Mouse (Mus musculus): ENCODE data around the gene Fcgr3. TPM values are rescaled to one million over a fixed set of nuclear protein-coding genes. Genes with fewer than 3 reads are reported as not detected.

The Fcgr3 gene
- polyA plus RNA-seq, 1 experiment from 2014 or later: 9.7 TPM

DNA sequence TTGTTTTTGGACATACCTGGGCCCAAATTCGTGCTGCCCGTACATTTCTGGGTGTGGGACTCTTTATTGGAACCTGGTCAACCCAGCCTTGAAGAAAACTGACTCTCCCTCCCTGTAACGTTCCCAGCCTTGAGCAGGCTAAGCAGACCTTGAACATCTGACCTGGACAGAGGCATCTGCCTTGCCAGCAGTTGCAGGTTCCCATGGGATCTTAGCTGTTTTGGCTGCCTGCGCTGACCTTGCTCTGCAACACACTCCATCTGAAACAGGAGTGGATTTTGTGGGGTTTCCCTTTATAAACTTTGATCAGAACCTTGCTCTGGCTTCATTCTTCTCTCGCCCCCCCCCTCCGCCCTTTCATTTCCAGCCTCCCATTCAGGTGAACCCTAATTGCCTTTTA lies 40.5 kb upstream of the Fcgr3 start:
- WGBS: 75% methylated on average over 6 of the region's 6 CpGs
- Histone ChIP-seq H3K4me1 (ENCODE audit: control insufficient read depth in 2 of 2, insufficient read depth in 2 of 2, low read length in 2 of 2) (peaks cover 0 to 5% of the 10 kb centered on the region in 2 experiments; a peak in 2 of 4 replicates), H3K9ac (ENCODE audit: low read length) (no peak overlapping the region), H3K4me3 (ENCODE audit: control insufficient read depth in 1 of 2, insufficient read depth in 1 of 2, low read depth in 1 of 2, low read length in 2 of 2) (no peak overlapping the region), H3K27me3 (ENCODE audit: control insufficient read depth, insufficient read depth, low read length) (no peaks in the 10 kb centered on the region), H3K36me3 (ENCODE audit: control insufficient read depth, insufficient read depth, low read length) (no peaks in the 10 kb centered on the region), H3K9me3 (ENCODE audit: control insufficient read depth, low read length) (no peaks in the 10 kb centered on the region), H3K27ac (replicated peaks in 1 of 2; ENCODE audit: control insufficient read depth in 1 of 2, insufficient read depth in 1 of 2, low read depth in 2 of 2, low read length in 2 of 2) (no peak overlapping the region), H3K4me2 (ENCODE audit: low read length) (no peak overlapping the region)
- no peak for ATAC-seq (ENCODE audit: insufficient number of reproducible peaks, insufficient read depth, low FRiP score, low read depth)

DNA sequence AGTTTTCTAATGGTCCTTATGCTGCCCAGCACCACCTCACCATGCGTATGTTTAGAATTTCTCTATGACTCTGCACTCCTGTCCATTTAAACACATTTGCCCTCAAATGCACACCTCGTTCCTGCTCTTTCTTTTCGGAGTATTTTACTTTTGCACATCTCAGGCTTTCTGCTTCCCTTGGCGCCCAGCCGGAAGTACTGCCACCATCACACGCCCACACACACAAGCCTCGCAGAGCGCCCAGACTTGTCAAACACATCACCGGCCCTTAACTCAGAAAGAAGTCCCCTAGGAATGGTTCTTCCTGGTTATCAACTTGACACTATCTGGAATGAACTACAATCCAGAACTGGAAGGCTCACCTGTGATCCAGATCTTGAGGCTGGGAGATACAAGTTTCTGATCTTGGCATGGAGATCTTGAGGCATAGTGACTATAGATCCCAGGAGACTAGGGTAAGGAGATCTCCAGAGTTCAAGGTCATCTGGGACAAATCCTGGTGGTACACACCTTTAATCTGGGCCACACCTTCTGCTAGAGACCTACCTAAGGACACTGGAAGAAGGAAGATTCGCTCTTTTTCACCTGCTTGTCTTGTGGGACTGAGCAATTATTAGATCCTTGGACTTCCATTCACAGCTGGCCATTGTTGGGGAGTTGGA lies 38.6 kb upstream of the Fcgr3 start:
- ATAC-seq (ENCODE audit: insufficient number of reproducible peaks, insufficient read depth, low FRiP score, low read depth): no peak
- Histone ChIP-seq H3K27me3 (ENCODE audit: control insufficient read depth, insufficient read depth, low read length) (no peaks in the 10 kb centered on the region), H3K9me3 (ENCODE audit: control insufficient read depth, low read length) (no peaks in the 10 kb centered on the region), H3K27ac (replicated peaks in 1 of 2; ENCODE audit: control insufficient read depth in 1 of 2, insufficient read depth in 1 of 2, low read depth in 2 of 2, low read length in 2 of 2) (peak overlapping the region in 1 of 2 experiments; percentile 12; a peak in 1 of 4 replicates), H3K4me1 (ENCODE audit: control insufficient read depth in 2 of 2, insufficient read depth in 2 of 2, low read length in 2 of 2) (peaks cover 0 to 4% of the 10 kb centered on the region in 2 experiments; a peak in 1 of 4 replicates), H3K9ac (ENCODE audit: low read length) (peak overlapping the region; percentile 28; the same call in 1 of the 2 replicates), H3K4me3 (ENCODE audit: control insufficient read depth in 1 of 2, insufficient read depth in 1 of 2, low read depth in 1 of 2, low read length in 2 of 2) (peak overlapping the region; percentile 40 to 73), H3K36me3 (ENCODE audit: control insufficient read depth, insufficient read depth, low read length) (no peaks in the 10 kb centered on the region), H3K4me2 (ENCODE audit: low read length) (peak overlapping the region; percentile 74)
- WGBS: 12% methylated on average over 10 of the region's 10 CpGs

DNA sequence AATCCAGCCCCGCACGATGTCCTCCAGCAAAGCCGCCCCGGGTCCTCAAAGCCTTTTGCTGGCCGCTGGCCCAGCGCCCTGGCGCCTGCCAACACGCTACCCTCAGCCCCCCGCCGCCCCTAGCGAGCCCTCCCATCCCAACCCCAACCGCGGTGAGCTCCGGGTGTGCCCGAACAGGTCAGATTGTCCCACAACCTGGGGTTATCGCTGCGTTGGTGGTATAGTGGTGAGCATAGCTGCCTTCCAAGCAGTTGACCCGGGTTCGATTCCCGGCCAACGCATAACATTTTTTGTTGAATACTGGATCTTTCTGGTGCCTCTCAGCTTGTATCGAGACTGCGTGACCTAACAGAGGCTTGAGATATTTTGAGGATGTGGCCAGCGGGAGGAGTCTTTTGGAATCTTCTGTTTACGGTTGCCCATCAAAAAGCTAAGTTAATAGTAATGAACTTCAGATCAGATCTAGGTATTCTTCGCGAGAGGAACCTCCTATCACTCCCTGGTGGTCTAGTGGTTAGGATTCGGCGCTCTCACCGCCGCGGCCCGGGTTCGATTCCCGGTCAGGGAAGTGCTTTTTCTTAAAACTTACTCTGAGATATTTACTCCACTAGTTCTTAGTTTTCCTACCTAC lies 37.9 kb upstream of the Fcgr3 start:
- peak overlapping the region in 1 of 2 experiments; percentile 75; a peak in 3 of 4 replicates for H3K27ac ChIP-seq (replicated peaks in 1 of 2; ENCODE audit: control insufficient read depth in 1 of 2, insufficient read depth in 1 of 2, low read depth in 2 of 2, low read length in 2 of 2)
- peaks cover 0 to 4% of the 10 kb centered on the region in 2 experiments; a peak in 1 of 4 replicates for H3K4me1 ChIP-seq (ENCODE audit: control insufficient read depth in 2 of 2, insufficient read depth in 2 of 2, low read length in 2 of 2)

DNA sequence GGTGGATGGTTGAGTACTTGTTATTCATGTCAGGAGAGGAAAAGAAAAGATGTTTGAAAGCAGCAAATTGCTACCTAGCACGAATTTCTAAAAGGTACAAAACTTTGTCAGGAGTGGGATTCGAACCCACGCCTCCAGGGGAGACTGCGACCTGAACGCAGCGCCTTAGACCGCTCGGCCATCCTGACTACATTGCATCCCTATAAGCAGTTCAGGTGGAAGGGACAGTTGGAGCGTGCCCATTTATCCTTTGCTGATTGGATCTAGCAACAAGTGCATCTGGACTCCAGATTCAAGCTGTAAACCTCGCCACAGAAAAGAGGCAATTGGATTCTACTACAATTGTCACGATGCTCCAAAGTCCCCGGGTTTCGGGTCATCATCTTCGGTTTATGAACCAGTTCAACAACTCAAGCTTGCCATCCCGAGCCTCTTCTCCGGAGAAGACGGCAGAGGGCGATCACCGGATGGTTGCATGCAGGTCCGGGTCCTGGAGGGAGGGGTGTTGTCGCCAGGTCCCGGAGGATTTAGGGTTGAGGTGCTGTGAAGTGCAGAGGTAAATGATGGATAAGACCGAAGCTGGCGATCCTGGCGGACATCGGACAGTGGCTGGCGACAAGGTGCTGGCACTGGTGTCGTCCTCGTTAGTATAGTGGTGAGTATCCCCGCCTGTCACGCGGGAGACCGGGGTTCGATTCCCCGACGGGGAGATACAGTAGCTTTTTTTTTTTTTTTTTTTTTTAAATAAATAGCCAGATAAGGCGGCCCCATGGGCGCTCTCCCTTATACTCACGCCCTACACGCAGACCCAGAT lies 37.2 kb upstream of the Fcgr3 start:
- under 1% methylated on average over 40 of the region's 40 CpGs for WGBS
- peak overlapping the region; percentile 77 for H3K9ac ChIP-seq (ENCODE audit: low read length)

More for the DNA sequence above, 37.9 kb upstream of the Fcgr3 start:
- WGBS: under 1% methylated on average over 35 of the region's 35 CpGs
- Histone ChIP-seq H3K27me3 (ENCODE audit: control insufficient read depth, insufficient read depth, low read length) (no peaks in the 10 kb centered on the region), H3K4me3 (ENCODE audit: control insufficient read depth in 1 of 2, insufficient read depth in 1 of 2, low read depth in 1 of 2, low read length in 2 of 2) (peak overlapping the region; percentile 60 to 73), H3K9me3 (ENCODE audit: control insufficient read depth, low read length) (no peaks in the 10 kb centered on the region), H3K4me2 (ENCODE audit: low read length) (peak overlapping the region; percentile 74), H3K9ac (ENCODE audit: low read length) (peak overlapping the region; percentile 77), H3K36me3 (ENCODE audit: control insufficient read depth, insufficient read depth, low read length) (no peaks in the 10 kb centered on the region)
- peak; percentile 87 for ATAC-seq (ENCODE audit: insufficient number of reproducible peaks, insufficient read depth, low FRiP score, low read depth)

DNA sequence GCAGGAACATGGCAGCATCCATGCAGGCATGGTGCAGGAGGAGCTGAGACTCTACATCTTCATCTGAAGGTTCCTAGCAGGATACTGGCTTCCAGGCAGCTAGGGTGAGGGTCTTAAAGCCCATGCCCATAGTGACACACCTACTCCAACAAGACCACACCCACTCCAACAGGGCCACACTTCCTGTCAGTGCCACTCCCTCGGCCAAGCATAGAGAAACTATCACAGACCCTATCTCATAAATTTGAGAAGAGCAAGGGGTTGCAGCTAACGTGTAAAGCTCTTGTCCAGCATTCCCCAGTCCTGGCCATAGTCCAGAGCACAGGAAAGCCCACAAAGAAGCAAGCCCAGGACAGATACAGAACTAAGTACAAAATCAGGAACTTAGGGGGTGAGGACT lies 36.3 kb upstream of the Fcgr3 start:
- Histone ChIP-seq H3K4me3 (ENCODE audit: control insufficient read depth in 1 of 2, insufficient read depth in 1 of 2, low read depth in 1 of 2, low read length in 2 of 2) (no peak overlapping the region), H3K27me3 (ENCODE audit: control insufficient read depth, insufficient read depth, low read length) (no peaks in the 10 kb centered on the region), H3K9me3 (ENCODE audit: control insufficient read depth, low read length) (no peaks in the 10 kb centered on the region), H3K9ac (ENCODE audit: low read length) (no peak overlapping the region), H3K4me1 (ENCODE audit: control insufficient read depth in 2 of 2, insufficient read depth in 2 of 2, low read length in 2 of 2) (peaks cover 6 to 9% of the 10 kb centered on the region in 2 experiments; a peak in 2 of 4 replicates), H3K4me2 (ENCODE audit: low read length) (peak overlapping the region; percentile 74; the same call in 1 of the 2 replicates), H3K36me3 (ENCODE audit: control insufficient read depth, insufficient read depth, low read length) (no peaks in the 10 kb centered on the region), H3K27ac (replicated peaks in 1 of 2; ENCODE audit: control insufficient read depth in 1 of 2, insufficient read depth in 1 of 2, low read depth in 2 of 2, low read length in 2 of 2) (no peak overlapping the region)
- WGBS: 41% methylated on average over 2 of the region's 2 CpGs
- ATAC-seq (ENCODE audit: insufficient number of reproducible peaks, insufficient read depth, low FRiP score, low read depth): no peak

More for the DNA sequence above, 37.2 kb upstream of the Fcgr3 start:
- peak overlapping the region; percentile 60 to 73 for H3K4me3 ChIP-seq (ENCODE audit: control insufficient read depth in 1 of 2, insufficient read depth in 1 of 2, low read depth in 1 of 2, low read length in 2 of 2)
- no peaks in the 10 kb centered on the region for H3K27me3 ChIP-seq (ENCODE audit: control insufficient read depth, insufficient read depth, low read length)
- no peaks in the 10 kb centered on the region for H3K9me3 ChIP-seq (ENCODE audit: control insufficient read depth, low read length)
- H3K4me1 ChIP-seq (ENCODE audit: control insufficient read depth in 2 of 2, insufficient read depth in 2 of 2, low read length in 2 of 2): peaks cover under 1 to 4% of the 10 kb centered on the region in 2 experiments; a peak in 1 of 4 replicates
- H3K27ac ChIP-seq (replicated peaks in 1 of 2; ENCODE audit: control insufficient read depth in 1 of 2, insufficient read depth in 1 of 2, low read depth in 2 of 2, low read length in 2 of 2): peak overlapping the region in 1 of 2 experiments; percentile 75; a peak in 2 of 4 replicates
- peak overlapping the region; percentile 74 for H3K4me2 ChIP-seq (ENCODE audit: low read length)
- H3K36me3 ChIP-seq (ENCODE audit: control insufficient read depth, insufficient read depth, low read length): no peaks in the 10 kb centered on the region
- peak; percentile 80 for ATAC-seq (ENCODE audit: insufficient number of reproducible peaks, insufficient read depth, low FRiP score, low read depth)

DNA sequence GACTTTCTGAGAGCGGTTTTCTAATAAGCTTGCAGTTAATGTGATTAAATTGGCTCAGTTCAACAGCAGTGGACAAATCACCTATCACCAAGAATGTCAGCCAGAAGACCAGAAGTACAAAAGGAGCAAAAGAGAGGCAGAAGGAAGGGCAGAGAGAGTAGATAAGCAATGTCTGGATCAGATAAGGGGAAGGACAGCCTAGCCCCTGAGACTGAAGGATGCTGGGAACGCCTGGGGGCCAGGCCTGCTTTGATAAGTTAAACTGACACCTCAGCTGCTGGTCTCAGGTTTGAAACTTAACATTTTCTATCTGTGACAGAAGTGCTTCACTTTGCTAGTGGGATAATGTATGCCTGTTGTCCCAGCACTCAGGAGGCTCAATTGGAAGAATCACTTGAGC lies 32.9 kb upstream of the Fcgr3 start:
- no peak for ATAC-seq (ENCODE audit: insufficient number of reproducible peaks, insufficient read depth, low FRiP score, low read depth)
- Histone ChIP-seq H3K4me3 (ENCODE audit: control insufficient read depth in 1 of 2, insufficient read depth in 1 of 2, low read depth in 1 of 2, low read length in 2 of 2) (no peak overlapping the region), H3K4me2 (ENCODE audit: low read length) (no peak overlapping the region), H3K4me1 (ENCODE audit: control insufficient read depth in 2 of 2, insufficient read depth in 2 of 2, low read length in 2 of 2) (peaks cover 6 to 8% of the 10 kb centered on the region in 2 experiments; a peak in 2 of 4 replicates), H3K9ac (ENCODE audit: low read length) (no peak overlapping the region), H3K9me3 (ENCODE audit: control insufficient read depth, low read length) (no peaks in the 10 kb centered on the region), H3K36me3 (ENCODE audit: control insufficient read depth, insufficient read depth, low read length) (no peaks in the 10 kb centered on the region), H3K27ac (replicated peaks in 1 of 2; ENCODE audit: control insufficient read depth in 1 of 2, insufficient read depth in 1 of 2, low read depth in 2 of 2, low read length in 2 of 2) (no peak overlapping the region), H3K27me3 (ENCODE audit: control insufficient read depth, insufficient read depth, low read length) (no peaks in the 10 kb centered on the region)
- WGBS: 23% methylated on average over 2 of the region's 2 CpGs

DNA sequence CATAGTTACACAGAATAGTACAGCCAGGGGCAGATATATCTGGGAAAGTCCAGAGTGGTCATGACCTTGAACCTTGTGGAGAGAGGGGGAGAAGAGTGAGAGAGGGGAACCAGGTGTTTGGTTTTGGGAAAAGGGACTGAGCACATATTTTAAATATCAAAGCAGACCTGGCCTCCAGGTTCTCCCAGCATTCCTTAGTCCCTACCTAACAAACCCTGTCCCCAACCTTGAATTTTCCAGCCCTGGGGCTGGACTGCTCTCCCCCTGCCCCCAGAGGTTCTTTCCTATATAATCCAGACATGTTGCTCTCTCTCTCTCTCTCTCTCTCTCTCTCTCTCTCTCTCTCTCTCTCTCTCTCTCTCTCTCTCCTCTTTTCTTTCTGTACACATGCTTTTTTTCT lies 32.4 kb upstream of the Fcgr3 start:
- no peaks in the 10 kb centered on the region for H3K9me3 ChIP-seq (ENCODE audit: control insufficient read depth, low read length)
- H3K36me3 ChIP-seq (ENCODE audit: control insufficient read depth, insufficient read depth, low read length): no peaks in the 10 kb centered on the region
- peaks cover 6 to 8% of the 10 kb centered on the region in 2 experiments; a peak in 2 of 4 replicates for H3K4me1 ChIP-seq (ENCODE audit: control insufficient read depth in 2 of 2, insufficient read depth in 2 of 2, low read length in 2 of 2)
- no peak overlapping the region for H3K27ac ChIP-seq (replicated peaks in 1 of 2; ENCODE audit: control insufficient read depth in 1 of 2, insufficient read depth in 1 of 2, low read depth in 2 of 2, low read length in 2 of 2)
- H3K27me3 ChIP-seq (ENCODE audit: control insufficient read depth, insufficient read depth, low read length): no peaks in the 10 kb centered on the region
- H3K4me2 ChIP-seq (ENCODE audit: low read length): no peak overlapping the region
- H3K9ac ChIP-seq (ENCODE audit: low read length): no peak overlapping the region
- ATAC-seq (ENCODE audit: insufficient number of reproducible peaks, insufficient read depth, low FRiP score, low read depth): no peak
- no peak overlapping the region for H3K4me3 ChIP-seq (ENCODE audit: control insufficient read depth in 1 of 2, insufficient read depth in 1 of 2, low read depth in 1 of 2, low read length in 2 of 2)

Measured in heart, embryonic 14.5 days (tissue).